Mouse (Mus musculus) left cerebral cortex, postnatal 25 days (tissue): ENCODE results near the gene Bgn. TPM values are rescaled to one million over a fixed set of nuclear protein-coding genes. Genes with fewer than 3 reads are reported as not detected.

ENCODE experiments used
- DNase-seq, 2 experiments: peaks; one replicate each; pipeline ENCODE4 v3.0.0; 2022; ENCODE audit warnings: low spot score in 2 of 2, mixed read lengths in 1 of 2
- intact Hi-C: fragments of 180-260 bp; cut with DNase I; formaldehyde crosslinking; loops from one replicate; pipeline ENCODE4 v1.15.1; 2025
- total RNA-seq, 2 experiments: library from RNA; stranded (reverse); gene quantifications; 2 replicates each; pipeline ENCODE4 v1.2.3; 2021

The Bgn gene
- total RNA-seq, result 10 to 100 TPM; 17.4 to 20.3 TPM

- DNase-seq, result no peak
- intact Hi-C loops, result no loop called here
Measured at GRCm38 (mm10) chrX:73483484-73483810, at the start of gene Bgn. TSS of gene Bgn (plus strand) at chrX:73483602.

- intact Hi-C loops, result loop anchor here (10.0 kb wide), 1 partner anchor 380 kb away; no protein-coding TSS in a partner anchor
- no peak for DNase-seq
Measured at GRCm38 (mm10) chrX:73435252-73435651, 48.1 kb upstream of the Bgn start, which contains the start of gene Trex2. TSS of gene Trex2 (minus strand) at chrX:73435344.

DNA sequence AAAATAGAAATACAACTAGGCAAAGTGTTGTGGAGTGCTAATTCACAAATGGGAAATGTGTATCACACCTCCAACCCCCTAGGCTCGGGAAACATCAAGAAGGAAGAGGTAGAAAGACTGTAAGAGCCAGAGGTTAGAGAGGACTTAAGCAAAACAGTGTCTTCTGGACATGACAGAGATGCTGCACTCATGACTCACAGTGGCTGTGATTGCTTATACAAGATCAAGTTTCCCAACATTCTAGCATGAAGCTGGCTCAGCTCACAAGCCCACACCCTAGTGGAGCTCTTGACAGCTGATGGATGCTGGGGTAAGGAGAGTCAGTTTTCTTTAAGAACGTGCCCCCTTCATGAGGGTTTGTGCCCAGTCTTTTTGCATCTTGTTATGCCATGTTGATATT, 42.0 kb upstream of the Bgn start:
- DNase-seq, result peak in 1 of 2 experiments; percentile 44
- intact Hi-C loops, result no loop called here

DNA sequence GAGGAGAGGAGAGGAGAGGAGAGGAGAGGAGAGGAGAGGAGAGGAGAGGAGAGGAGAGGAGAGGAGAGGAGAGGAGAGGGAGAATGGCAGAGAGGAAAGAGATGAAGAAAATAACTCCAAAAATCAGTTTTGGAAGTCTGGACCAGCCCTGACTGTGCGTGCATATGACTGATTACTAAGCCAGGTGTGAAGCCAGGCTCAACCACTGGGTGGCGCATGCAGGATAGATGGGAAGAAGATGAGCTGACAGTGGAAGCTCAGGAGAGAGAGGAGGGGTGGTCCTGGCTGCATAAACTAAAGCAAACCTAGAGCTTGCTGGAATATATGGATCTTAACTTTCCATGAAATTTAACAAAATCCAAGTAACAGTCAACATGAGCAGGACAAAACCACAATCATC, 31.5 kb upstream of the Bgn start:
- intact Hi-C loops, result loop anchor here (2.0 kb wide), 1 partner anchor 45 kb away; no protein-coding TSS in a partner anchor
- peak; percentile 42 to 54 for DNase-seq

- peak; percentile 87 to 96 for DNase-seq
- intact Hi-C loops, result no loop called here
Measured at GRCm38 (mm10) chrX:73458877-73459392, 24.5 kb upstream of the Bgn start, which contains the start of gene Haus7. TSS of gene Haus7 (minus strand) at chrX:73459044.

GRCm38 (mm10) chrX:73460792-73461191, 22.6 kb upstream of the Bgn start:
- no peak for DNase-seq
- intact Hi-C loops, result no loop called here

- DNase-seq, result peak in 1 of 2 experiments; percentile 53
- intact Hi-C loops, result no loop called here
Measured at GRCm38 (mm10) chrX:73465483-73466186, 17.8 kb upstream of the Bgn start.

- intact Hi-C loops, result no loop called here
- DNase-seq, result no peak
Measured at GRCm38 (mm10) chrX:73467446-73468241, 15.8 kb upstream of the Bgn start.

DNA sequence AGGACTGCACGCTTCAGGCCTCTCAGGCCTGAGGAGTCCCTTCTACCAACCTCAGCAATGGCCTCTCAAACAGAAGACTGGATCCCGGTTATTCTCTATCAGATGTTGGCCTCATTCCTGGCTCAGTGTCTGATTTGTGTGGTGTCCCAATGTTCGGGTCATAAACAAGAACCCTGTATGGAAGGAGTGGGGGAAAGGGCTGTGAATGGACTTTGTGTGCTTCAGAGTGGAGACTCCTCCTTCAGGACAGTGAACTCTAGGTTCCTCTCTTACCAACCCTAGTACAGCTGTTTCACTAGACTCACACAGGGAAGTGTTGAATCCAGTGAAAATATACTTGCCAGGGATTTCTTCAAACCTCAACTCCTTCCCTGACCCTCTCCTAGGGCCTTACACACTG, 15.1 kb upstream of the Bgn start:
- no peak for DNase-seq
- intact Hi-C loops, result no loop called here

GRCm38 (mm10) chrX:73468752-73469151, 14.7 kb upstream of the Bgn start:
- DNase-seq, result no peak
- intact Hi-C loops, result no loop called here

DNA sequence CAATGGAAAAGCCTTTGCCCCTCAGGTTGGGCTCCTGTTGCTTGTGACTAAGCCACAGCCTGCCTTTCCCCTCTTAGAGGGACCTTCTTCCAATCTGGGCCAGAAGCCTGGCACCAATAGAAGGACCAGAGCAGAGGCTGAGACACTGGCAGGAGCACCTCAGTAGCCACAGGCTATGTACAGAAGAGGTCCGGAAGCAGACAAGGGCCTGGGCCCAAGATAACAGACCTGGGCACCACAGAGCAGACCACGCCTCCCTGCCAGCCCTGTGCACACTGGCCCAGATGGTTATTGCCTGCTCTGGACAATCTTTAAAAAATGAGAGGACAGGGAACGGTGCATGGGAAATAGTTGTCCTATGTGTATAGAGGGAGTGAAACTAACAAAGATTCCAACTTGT, 11.6 kb upstream of the Bgn start:
- DNase-seq, result no peak

GRCm38 (mm10) chrX:73474340-73475165, 8.8 kb upstream of the Bgn start:
- intact Hi-C loops, result no loop called here
- no peak for DNase-seq

More for the DNA sequence above, 11.6 kb upstream of the Bgn start:
- intact Hi-C loops, result no loop called here

DNA sequence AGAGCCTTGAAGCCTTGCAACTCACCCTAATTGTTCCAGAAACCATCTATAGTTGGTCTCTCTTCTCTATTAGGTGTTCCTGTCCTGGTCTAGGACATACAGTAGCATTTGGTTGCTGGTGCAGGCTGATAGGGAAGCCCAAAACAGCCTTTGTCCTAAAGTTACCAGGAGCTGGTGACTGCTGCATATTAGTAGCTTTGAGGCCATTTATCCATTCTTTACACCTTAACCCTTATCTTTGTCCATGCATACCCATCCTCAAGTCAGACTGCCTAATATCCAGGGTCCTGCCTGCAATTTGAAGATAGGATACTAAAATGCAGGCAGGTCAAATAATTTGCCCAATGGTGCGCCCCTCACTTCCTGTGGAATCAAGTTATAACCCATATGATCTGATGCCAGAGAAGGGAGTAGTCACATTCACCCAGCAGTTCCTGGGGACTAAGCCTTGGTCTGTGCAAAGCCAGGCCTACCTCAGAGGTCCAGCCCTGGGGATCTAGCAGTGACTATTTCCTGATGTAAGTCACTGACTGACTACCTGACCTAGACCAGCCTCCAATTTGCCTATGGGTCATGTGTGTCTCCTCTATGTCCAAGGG, 7.6 kb upstream of the Bgn start:
- intact Hi-C loops, result no loop called here

DNA sequence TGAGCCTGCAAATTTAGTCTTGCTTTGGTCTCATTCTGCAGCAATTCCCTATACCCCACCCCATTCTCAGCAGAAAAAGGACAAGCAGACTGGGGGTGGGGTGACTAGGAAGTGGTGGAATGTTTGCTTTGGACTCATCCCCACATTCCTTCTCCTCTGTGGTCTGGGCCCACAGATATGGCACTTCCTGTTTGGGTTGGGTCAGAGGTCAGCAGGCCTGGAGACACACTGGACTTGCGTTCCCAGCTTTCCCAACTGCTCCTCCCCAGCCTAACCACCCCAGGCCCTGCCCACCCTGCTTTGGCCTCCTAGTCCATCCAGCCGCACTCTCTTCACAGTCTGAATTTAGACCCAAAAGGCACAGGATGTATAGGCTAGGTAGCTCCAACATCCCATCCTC, 6.8 kb upstream of the Bgn start:
- DNase-seq, result no peak

More for the DNA sequence above, 7.6 kb upstream of the Bgn start:
- no peak for DNase-seq

DNA sequence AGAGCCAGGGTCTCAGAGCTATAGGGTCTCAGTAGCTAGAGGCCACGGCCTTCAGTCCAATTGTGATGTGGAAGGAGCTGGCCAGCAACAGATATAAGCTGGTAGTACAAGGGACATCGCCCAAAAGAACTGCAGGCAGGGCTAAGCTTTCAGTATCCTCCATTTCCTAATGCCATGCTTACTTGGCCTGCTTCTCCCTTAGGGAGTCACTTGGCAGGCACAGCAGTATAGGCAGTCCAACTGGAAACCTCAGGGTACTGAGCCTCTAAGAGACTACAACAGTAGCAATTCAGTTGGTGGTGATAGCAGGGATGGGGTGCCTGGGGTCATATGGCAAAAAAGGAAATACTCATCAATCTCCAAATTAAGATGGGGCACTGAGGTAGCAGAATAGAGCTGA, 5.9 kb upstream of the Bgn start:
- DNase-seq, result no peak
- intact Hi-C loops, result no loop called here

More for the DNA sequence above, 6.8 kb upstream of the Bgn start:
- intact Hi-C loops, result no loop called here

DNA sequence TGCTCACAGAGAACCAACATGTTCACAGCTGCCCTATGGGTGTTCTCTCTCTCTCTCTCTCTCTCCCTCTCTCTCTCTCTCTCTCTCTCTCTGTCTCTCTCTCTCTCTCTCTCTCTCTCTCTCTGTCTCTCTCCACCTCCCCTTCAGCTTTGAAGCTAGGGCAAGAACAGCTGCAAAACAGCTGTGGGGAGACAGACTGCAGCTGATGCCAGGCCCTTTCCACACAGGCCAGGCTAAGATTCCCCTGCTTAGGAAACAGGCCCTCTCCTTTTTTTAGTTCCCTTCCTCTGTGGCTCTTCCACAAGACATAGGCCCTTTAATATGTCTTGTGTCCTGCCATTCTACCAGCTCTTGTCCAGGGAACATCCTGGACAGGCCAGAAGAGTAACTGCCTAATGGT, 3.7 kb upstream of the Bgn start:
- intact Hi-C loops, result no loop called here
- no peak for DNase-seq

DNA sequence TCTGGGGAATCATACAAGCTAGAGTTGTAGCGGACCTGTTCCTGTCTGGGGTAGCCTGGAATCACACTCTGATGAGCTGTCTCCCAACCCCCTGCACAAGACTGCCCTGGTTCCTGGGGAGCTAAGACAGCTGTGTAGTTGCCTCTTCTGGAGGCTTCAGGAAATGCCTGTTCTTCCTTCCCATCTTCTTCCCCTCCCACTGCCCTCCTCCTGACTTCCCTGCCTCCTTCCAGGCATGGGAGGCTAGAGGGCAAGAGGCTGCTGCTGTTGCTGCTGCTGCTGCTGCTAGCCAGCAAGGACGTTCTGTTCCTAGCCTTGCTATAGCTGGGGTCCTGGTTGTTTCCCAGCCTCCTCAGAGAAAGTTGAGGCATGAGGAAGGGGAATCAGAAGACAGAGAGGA, 3.1 kb upstream of the Bgn start:
- DNase-seq, result no peak
- intact Hi-C loops, result no loop called here

DNA sequence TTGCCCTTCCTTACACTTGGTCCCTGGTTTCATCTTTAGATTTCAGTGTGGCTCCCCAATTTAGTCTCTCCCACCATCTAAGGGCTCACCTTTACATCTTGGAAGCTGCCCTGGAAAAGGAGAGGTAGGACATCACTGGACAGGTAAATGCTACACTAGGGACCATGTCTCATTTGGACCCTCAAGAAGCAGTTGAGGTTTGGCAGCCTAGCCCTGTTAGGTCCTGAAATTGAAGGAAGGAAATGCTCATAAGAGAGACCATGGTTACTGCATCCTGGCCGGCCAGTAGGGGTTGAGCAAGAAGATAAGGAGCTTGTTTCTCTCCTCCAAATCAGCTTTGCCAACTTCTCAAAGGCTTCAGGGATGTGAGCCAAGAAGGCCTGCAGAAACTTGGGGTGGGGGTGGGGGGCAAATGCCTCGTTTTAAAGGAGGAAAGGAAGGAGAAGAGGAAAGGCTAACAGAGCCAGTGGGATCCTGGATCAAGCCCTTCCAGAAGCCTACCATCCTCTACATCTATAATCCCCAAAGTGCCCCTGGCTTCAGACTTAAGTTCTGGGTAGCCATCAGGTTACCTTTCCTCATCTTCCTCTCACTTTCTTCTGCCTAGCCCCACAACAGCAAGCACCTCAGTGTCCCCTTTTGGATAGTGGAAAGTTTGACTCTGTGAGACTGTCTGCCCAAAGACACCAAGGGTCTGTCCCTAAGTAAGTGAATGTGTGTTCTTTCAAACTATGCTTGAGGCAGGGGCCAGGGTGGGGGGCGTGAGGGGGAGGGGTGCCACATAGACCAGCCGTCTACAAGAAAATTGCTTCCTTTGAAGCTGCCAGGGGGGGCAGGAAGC, 539 bp upstream of the Bgn start:
- intact Hi-C loops, result no loop called here
- no peak for DNase-seq

- intact Hi-C loops, result no loop called here
- no peak for DNase-seq
Measured at GRCm38 (mm10) chrX:73484076-73484475, 674 bp downstream of the Bgn start.
